Mouse (Mus musculus): ENCODE results near the gene Babam2. TPM values are rescaled to one million over a fixed set of nuclear protein-coding genes. Genes with fewer than 3 reads are reported as not detected.

The Babam2 gene
- total RNA-seq, 1 experiment from 2014 or later: 152 TPM

- no peak for DNase-seq
Measured at GRCm38 (mm10) chr5:31998806-31999205, 301.3 kb downstream of the Babam2 start.

GRCm38 (mm10) chr5:32000076-32000475, 302.6 kb downstream of the Babam2 start:
- DNase-seq: no peak

- no peak for DNase-seq
Measured at GRCm38 (mm10) chr5:32001266-32001665, 303.8 kb downstream of the Babam2 start.

GRCm38 (mm10) chr5:32001771-32002170, 304.3 kb downstream of the Babam2 start:
- no peak for DNase-seq

- DNase-seq: no peak
Measured at GRCm38 (mm10) chr5:32008401-32008800, 310.9 kb downstream of the Babam2 start.

GRCm38 (mm10) chr5:32010056-32010455, 312.6 kb downstream of the Babam2 start:
- DNase-seq: no peak

- no peak for DNase-seq
Measured at GRCm38 (mm10) chr5:32013053-32013452, 315.6 kb downstream of the Babam2 start.

- no peak for DNase-seq
Measured at GRCm38 (mm10) chr5:32014786-32015185, 317.3 kb downstream of the Babam2 start.

- no peak for DNase-seq
Measured at GRCm38 (mm10) chr5:32015949-32016478, 318.5 kb downstream of the Babam2 start.

- DNase-seq: no peak
Measured at GRCm38 (mm10) chr5:32017686-32018085, 320.2 kb downstream of the Babam2 start.

GRCm38 (mm10) chr5:32018276-32018675, 320.8 kb downstream of the Babam2 start:
- no peak for DNase-seq

- DNase-seq: no peak
Measured at GRCm38 (mm10) chr5:32029834-32030433, 332.4 kb downstream of the Babam2 start.

GRCm38 (mm10) chr5:32033185-32033584, 335.7 kb downstream of the Babam2 start:
- no peak for DNase-seq

GRCm38 (mm10) chr5:32033621-32034020, 336.1 kb downstream of the Babam2 start:
- DNase-seq: no peak

- no peak for DNase-seq
Measured at GRCm38 (mm10) chr5:32034475-32035054, 337.1 kb downstream of the Babam2 start.

GRCm38 (mm10) chr5:32035721-32036320, 338.3 kb downstream of the Babam2 start:
- no peak for DNase-seq

GRCm38 (mm10) chr5:32036896-32037295, 339.4 kb downstream of the Babam2 start:
- DNase-seq: no peak

GRCm38 (mm10) chr5:32037546-32037945, 340.1 kb downstream of the Babam2 start:
- DNase-seq: no peak

GRCm38 (mm10) chr5:32038994-32039393, 341.5 kb downstream of the Babam2 start:
- no peak for DNase-seq

GRCm38 (mm10) chr5:32039511-32039910, 342.0 kb downstream of the Babam2 start:
- no peak for DNase-seq

- DNase-seq: no peak
Measured at GRCm38 (mm10) chr5:32043153-32043552, 345.7 kb downstream of the Babam2 start.

GRCm38 (mm10) chr5:32043996-32044395, 346.5 kb downstream of the Babam2 start:
- no peak for DNase-seq

- no peak for DNase-seq
Measured at GRCm38 (mm10) chr5:32051899-32052298, 354.4 kb downstream of the Babam2 start.

- no peak for DNase-seq
Measured at GRCm38 (mm10) chr5:32052467-32052866, 355.0 kb downstream of the Babam2 start.
